Mouse (Mus musculus): ENCODE results near the gene Gm10031.

DNA sequence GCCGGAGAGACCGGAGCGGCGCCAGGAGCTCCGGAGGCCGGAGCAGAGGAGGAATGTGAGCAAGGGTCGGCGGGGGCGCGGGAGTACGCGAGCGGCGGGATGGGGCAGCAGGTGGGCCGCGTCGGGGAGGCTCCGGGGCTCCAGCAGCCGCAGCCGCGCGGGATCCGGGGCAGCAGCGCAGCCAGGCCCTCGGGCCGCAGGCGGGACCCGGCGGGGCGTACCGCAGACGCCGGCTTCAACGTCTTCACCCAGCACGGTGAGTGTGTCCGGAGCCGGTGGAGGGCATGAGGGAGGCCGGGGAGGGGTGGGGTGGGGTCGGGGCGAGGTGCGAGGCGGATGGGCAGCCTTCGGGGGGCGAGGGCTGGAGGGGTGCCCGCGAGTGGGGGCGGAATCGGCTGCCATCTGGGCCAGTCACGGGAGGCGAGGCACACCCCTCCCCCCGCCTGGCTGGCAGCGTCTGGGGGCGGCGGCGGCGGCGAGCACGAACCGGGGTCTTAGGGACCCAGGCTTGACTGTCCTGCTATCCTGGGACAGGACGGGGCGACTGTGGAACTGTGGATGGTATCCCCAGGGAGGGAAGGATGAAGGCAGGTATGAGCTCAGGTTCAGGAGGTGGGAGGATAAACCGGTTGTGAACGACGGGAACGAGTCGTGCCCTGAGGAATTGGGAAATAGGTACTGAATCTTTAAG, 35.3 kb downstream of the Gm10031 start:
- TF ChIP-seq USF1 (IDR thresholded peaks at IDR 0.05; ENCODE audit: low read depth), result no peak
- peak; percentile 17 for TF ChIP-seq POLR2A (IDR thresholded peaks at IDR 0.05; ENCODE audit: insufficient read length, low read depth)
- TF ChIP-seq REST (IDR thresholded peaks at IDR 0.05; ENCODE audit: insufficient read depth, insufficient read length), result no peak
- TF ChIP-seq E2F4 (IDR thresholded peaks at IDR 0.05; ENCODE audit: insufficient read depth), result no peak
- TF ChIP-seq MAX (IDR thresholded peaks at IDR 0.05; ENCODE audit: low read depth), result no peak
- TF ChIP-seq MYOD1 (IDR thresholded peaks at IDR 0.05; ENCODE audit: control insufficient read depth in 1 of 3, insufficient read length in 2 of 3, low read depth in 2 of 3), result no peak

All from myocyte (in vitro differentiated cells).